Mouse (Mus musculus) frontal cortex, adult (tissue): ENCODE results near the gene Adamts6.

Source experiments
- ATAC-seq: cut with Nextera tagmentation; 2 replicates; pipeline ENCODE4 v1.9.2; 2017; ENCODE audit warnings: mild to moderate bottlenecking, moderate library complexity, mixed read lengths; ENCODE audit not compliant: low TSS enrichment

Adamts6 gene

DNA sequence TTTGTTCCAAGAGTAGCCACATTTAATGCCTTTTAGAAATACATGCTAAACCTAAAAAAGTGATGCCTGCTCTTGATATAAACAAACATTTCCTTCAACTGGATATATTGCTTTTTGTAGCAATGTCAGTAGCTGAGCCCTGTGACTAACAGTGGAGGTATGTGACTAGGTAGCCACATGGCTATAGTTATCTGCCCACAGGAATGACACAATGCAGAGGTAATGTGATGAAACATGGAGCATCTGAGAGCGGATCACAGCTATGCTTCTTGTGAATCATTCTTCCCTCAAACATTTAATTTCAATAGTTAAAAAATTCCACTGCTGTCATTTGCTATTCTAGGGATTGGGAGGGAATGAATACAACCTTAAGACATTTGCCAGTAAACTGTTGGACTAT lies 172.7 kb downstream of the Adamts6 start:
- ATAC-seq = no peak

DNA sequence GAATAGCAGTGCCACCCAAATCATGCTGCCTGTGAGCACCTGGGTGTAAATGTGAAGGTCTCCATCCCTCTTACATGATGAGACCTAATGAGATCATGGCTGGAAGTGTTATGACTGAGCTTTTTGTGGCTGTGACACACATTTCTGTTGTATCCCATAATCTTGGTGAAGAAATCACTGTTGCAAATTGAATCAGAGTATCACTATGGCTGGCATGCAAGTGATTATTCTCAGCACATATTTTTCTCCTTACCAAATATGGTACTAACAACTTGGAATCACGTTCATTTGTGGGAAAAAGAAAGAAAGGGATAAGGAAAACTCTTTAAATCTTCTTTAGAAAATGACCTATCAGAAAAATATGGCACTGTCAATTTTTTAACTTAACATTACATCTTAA lies 180.4 kb downstream of the Adamts6 start:
- no peak for ATAC-seq

GRCm38 (mm10) chr13:104476285-104476956 lies 188.8 kb downstream of the Adamts6 start:
- no peak for ATAC-seq

GRCm38 (mm10) chr13:104482426-104483089 lies 194.9 kb downstream of the Adamts6 start:
- ATAC-seq = no peak

DNA sequence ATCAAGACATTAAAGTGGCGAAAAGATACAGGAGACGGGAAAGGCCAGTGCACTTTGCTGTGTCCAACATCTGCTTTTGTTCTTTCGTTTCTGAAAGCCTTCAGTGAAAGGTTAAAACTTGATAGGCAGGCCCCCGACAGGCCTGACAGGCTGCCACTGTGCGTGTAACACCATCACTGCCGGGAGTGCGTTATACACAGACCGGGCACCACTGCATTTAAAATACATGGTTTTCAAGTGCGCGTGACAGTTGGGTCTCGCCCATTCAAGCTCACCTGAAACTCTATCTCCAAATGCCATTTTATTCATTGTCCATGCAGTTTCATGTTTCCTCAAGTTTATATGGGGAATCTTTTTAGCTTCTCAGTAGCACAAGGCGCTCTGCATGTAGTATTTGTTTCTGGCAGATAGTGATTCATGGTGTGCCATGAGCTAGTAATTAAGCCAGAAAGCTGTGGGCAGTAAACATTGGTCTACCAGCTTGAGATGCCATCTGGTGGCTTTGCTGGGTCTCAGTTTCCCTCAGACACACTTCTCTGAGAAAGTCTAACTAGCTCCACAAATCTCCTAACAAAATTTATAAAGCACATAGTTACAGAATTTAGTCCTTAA lies 195.6 kb downstream of the Adamts6 start:
- ATAC-seq = no peak

- no peak for ATAC-seq
Observed at GRCm38 (mm10) chr13:104491046-104491811, 203.6 kb downstream of the Adamts6 start.

DNA sequence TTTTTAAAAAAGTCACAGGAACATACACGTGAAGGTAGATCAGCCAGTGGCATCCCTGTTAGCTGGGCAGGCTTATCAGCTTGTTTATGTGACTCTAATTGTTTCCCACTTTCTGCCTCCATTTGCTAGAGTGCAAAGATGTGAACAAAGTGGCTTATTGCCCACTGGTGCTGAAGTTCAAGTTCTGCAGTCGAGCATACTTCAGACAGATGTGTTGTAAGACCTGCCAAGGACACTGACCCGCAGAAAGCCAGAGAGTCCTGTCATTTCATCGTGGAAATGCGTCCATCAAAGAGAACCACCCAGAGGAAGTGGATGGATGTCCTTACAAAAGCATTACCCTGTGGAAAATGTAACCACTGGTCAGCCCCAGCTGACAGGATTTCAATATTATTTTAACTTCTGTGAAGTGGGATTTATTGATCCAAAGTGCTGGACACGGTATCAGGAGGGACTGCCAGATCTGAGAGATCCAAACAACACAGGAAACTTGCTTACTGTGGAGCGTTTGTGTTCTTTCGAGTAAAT lies 205.9 kb downstream of the Adamts6 start:
- ATAC-seq = no peak

DNA sequence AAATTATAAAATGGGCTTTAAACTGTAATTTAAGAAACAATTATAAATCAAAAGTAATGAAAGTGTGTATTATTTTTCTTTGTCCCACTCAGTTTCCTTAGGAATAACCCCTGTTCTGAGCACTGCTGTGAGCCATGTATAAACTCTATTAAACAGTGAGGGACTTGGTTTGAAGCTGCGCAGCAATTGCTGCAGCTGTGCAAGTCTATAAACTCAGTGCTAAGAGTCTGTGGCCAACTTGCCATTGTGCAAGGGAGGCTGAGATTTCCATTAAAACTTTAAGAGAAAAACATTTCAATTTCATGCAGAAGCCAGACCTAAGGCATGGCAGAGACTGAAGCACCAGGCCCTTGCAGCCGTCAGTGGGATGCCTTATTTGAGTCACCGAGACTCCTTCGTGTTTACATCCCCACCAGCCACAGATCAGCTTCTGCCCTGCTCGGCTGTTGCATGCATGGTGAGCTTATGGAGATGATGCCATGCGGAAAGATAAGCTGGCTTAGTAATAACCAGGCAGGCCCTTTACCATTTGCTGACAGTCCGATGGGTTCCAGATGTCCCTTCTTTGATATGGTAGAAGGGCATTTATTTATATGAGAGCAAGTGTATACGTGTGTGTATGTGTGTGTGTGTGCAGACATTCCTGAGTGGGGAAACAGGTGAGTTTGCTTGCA lies 206.7 kb downstream of the Adamts6 start:
- no peak for ATAC-seq

DNA sequence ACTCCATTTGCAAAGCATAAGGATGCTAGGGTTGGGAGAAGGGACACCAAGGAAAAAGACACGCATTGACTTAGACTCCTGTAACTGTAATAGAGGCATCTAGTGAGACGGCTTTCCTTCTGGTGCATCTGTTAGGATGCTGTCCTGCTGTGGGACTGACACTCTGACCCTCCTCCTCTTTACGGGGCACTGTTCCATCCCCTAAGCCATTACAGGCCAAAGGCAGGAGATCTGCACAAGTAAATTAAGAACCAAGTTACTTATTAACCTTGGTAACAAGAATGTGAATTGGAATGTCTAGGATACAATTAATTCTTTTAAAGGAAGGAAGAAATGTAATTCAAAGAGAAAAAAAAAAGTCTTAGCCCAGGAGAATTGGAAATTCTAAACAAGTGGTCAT lies 210.0 kb downstream of the Adamts6 start:
- no peak for ATAC-seq

DNA sequence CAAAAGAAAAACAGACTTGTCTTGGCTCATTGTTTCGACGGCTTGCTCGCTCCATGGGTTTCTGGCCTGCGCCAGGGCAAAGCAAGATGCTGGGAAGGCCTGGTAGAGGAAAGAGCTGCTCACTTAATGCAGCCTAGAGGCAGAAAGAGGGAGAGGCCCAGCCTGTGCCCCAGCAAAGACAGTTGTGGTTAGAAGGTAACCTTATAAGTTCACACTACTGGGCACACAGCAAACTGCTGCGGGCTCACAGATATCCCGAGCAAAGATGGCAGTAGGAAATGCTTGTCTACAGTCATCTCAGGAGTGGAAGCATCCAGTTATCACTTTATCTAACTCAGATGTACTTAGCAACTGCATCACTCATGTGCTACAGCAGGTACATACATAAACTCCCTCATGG lies 211.0 kb downstream of the Adamts6 start:
- no peak for ATAC-seq

GRCm38 (mm10) chr13:104499116-104500040 lies 211.7 kb downstream of the Adamts6 start:
- no peak for ATAC-seq

- ATAC-seq = no peak
Observed at GRCm38 (mm10) chr13:104502406-104502805, 214.8 kb downstream of the Adamts6 start.

GRCm38 (mm10) chr13:104504043-104504442 lies 216.4 kb downstream of the Adamts6 start:
- ATAC-seq = no peak

GRCm38 (mm10) chr13:104506165-104506875 lies 218.7 kb downstream of the Adamts6 start:
- no peak for ATAC-seq

DNA sequence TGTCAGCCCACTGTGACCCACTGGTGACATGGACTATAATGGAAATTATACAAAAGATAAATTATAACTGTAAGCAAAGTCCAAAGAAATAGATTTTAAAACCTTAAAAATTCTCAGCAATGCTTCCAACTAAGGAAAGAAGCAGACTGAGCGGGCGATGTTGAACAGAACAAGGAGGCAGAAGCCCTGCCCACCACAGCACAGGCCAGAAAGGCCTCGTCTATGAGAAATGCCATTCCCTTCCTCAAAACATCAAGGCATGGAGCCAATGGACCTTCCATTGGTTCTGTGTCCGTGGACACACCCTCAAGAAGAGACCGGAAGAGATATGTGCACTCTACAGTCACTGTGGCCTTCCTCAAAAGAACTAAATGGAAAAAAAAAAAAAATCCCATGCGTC lies 220.0 kb downstream of the Adamts6 start:
- no peak for ATAC-seq

DNA sequence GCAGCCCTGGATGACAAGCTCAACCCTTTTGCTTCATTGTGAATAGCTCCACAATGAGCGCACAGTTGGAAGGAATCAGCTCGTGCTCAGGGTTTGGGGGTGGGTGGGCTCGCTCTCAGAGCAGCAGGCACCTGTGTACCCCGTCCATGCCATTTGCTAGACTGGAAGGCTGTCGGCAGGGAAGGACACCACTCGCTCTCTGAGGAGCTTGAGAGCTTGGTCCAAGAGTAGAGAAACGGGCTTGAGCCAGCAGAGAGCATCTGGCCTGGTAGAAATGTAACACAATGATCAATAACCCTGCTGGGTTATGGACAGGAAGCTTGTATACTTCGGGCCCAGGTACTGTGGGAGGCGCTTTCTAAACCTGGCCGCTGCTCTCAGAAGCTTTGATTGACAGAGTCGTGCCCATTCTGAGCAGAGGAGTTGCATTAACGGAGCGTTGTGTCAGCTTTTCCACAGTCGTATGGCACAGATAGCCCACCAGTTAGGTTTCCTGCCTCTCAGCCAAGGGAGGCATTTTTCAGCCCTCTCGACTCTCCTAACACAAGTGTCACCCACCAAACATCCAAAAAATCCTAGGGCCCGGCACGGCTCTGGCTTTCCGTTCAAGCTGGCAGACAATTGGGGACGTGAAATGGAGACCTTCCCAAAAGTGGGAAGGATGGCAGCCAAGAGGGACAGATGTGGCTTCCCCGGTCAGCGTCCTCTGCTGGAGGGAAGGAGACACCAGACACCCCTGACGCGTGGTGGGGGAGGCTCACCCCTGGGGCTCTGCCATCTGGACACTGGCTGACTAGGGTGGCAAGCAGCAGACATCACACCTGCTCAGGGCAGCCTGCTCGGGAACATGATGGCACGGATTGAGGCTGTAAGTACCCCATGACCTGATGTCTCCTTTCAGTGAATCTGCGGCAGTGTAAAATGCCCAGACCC lies 222.2 kb downstream of the Adamts6 start:
- ATAC-seq = no peak

DNA sequence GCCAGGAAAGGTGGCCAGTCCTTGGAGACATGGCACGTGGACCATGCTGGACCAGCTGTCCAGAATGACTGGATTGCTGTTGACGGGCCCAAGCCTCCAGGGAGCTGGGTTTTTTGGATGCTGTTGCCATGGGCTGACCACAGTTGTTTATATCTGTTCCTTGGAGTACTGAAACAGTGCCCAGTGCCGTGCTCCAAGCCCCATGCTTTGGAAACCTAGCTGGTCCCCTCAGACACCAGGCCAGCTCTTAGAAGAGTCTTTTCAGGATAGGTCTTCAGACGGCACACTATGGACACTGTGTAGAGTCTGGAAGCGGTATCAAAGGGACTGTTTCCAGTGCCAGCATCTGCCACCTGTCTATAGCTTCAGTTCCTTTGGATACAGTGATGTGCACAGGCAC lies 223.1 kb downstream of the Adamts6 start:
- no peak for ATAC-seq

DNA sequence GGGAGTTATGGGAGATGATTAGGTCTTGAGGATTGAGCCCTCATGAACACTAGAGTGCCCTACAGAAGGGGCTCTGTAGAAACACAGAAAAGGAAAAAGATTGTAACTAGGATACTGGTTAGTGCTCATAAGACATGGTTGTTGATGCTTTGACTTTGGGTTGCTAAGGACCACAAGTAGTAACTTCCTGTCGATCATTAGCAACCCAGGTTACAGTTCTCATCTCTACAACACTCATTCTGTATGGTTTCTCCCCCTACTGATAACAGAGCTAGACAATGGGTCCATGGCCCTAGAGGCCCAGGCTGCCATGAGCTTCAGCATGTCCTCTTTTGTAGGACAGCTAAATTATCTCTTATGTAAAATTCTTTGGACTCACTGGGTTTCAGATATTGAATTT lies 227.4 kb downstream of the Adamts6 start:
- no peak for ATAC-seq

GRCm38 (mm10) chr13:104516146-104516545 lies 228.5 kb downstream of the Adamts6 start:
- ATAC-seq = no peak
